Mouse (Mus musculus) liver, adult 2 months (tissue): ENCODE measurements around the gene Nup107.
A peak's percentile ranks its signal among the peaks of the same experiment; 100 is the strongest.

Source experiments
- CTCF ChIP-seq: fragments of 200-500 bp; IDR thresholded peaks from 2 replicates; pipeline ENCODE4 v1.5.1; 2011; ENCODE audit warnings: low read depth, low read length, control low read depth
- POLR2A ChIP-seq: fragments of 200-500 bp; IDR thresholded peaks from 2 replicates; pipeline ENCODE4 v1.6.1; 2011; ENCODE audit warnings: low read length, control low read depth; ENCODE audit not compliant: insufficient read depth; ENCODE audit errors: extremely low read depth

- TF ChIP-seq CTCF (no peak), POLR2A (peak; percentile 62; the same call in 1 of the 2 replicates)
Measured at GRCm38 (mm10) chr10:117792141-117793091, at the start of gene Nup107.
